Mouse (Mus musculus) heart, postnatal 0 days (tissue): ENCODE results near the gene Cdh6.

ENCODE experiments used
- CTCF ChIP-seq: IDR thresholded peaks from 2 replicates; pipeline ENCODE4 v1.5.1; 2016; ENCODE audit warnings: antibody characterized with exemption, control low read depth, low read depth
- EP300 ChIP-seq: IDR thresholded peaks from 2 replicates; pipeline ENCODE4 v1.6.1; 2016; ENCODE audit warnings: antibody characterized with exemption, low read depth

GRCm38 (mm10) chr15:13092064-13092463 is 81.4 kb downstream of the Cdh6 start:
- no peak for TF ChIP-seq CTCF
- TF ChIP-seq EP300, result no peak
